Mouse (Mus musculus) midbrain, embryonic 16.5 days (tissue): ENCODE data around the gene Fam120a. TPM values are rescaled to one million over a fixed set of nuclear protein-coding genes. Genes with fewer than 3 reads are reported as not detected.

Experiments used
- ATAC-seq: fragments of 200-750 bp; cut with Nextera tagmentation; 2 replicates; pipeline ENCODE4 v1.8.0; 2017; ENCODE audit warnings: moderate TSS enrichment
- H3K27ac ChIP-seq: fragments of 300-500 bp; sonication (generic); 2 replicates; pipeline ENCODE4 v1.5.1; 2014; ENCODE audit warnings: mild to moderate bottlenecking, low read length, mixed read lengths
- H3K27me3 ChIP-seq: fragments of 300-500 bp; sonication (generic); 2 replicates; pipeline ENCODE4 v1.6.1; 2014; ENCODE audit warnings: low read depth, low read length, mixed read lengths; ENCODE audit not compliant: control insufficient read depth, insufficient read depth
- H3K36me3 ChIP-seq: fragments of 300-500 bp; sonication (generic); 2 replicates; pipeline ENCODE4 v1.6.1; 2014; ENCODE audit warnings: mild to moderate bottlenecking, low read length, moderate library complexity, mixed read lengths; ENCODE audit not compliant: control insufficient read depth, insufficient read depth
- H3K4me1 ChIP-seq: fragments of 300-500 bp; sonication (generic); 2 replicates; pipeline ENCODE4 v1.6.1; 2014; ENCODE audit warnings: mild to moderate bottlenecking, low read length, mixed read lengths; ENCODE audit not compliant: control insufficient read depth, insufficient read depth
- H3K4me2 ChIP-seq: fragments of 300-500 bp; sonication (generic); 2 replicates; pipeline ENCODE4 v1.6.1; 2014; ENCODE audit warnings: mild to moderate bottlenecking, low read length, mixed read lengths
- H3K4me3 ChIP-seq: fragments of 300-500 bp; sonication (generic); 2 replicates; pipeline ENCODE4 v1.5.1; 2014; ENCODE audit warnings: low read depth, mild to moderate bottlenecking, low read length, moderate library complexity, mixed read lengths
- H3K9ac ChIP-seq: fragments of 300-500 bp; sonication (generic); 2 replicates; pipeline ENCODE4 v1.6.1; 2014; ENCODE audit warnings: low read depth, low read length, mixed read lengths
- H3K9me3 ChIP-seq: fragments of 300-500 bp; sonication (generic); replicated peaks from 2 replicates; pipeline ENCODE4 v1.6.1; 2014; ENCODE audit warnings: mild to moderate bottlenecking, low read length, mixed read lengths; ENCODE audit not compliant: control insufficient read depth, poor library complexity, severe bottlenecking
- WGBS: fragments of 180-500 bp; shearing (Covaris S2); extraction: QIAGEN DNeasy Blood & Tissue Kit; methylation state at CpG from one replicate; pipeline ENCODE4 v1.1.7; 2014; 5-methylcytosine and 5-hydroxymethylcytosine counted together
- polyA plus RNA-seq: library from polyadenylated mRNA; unstranded; fragments of >200 nt; fragmentation: Nextera tagmentation; extraction: Ambion mirVana; gene quantifications from 2 replicates; pipeline ENCODE4 v1.2.1, GENCODE M21; 2015

Fam120a gene
- polyA plus RNA-seq, 1 experiment from 2014 or later = 9.6 TPM

GRCm38 (mm10) chr13:48971033-48971432, 3.2 kb upstream of the Fam120a start:
- no peaks in the 10 kb centered on the region for H3K9me3 ChIP-seq
- H3K4me3 ChIP-seq = no peak overlapping the region
- H3K9ac ChIP-seq = no peak overlapping the region
- WGBS = 72% methylated on average over 5 of the region's 5 CpGs
- no peaks in the 10 kb centered on the region for H3K36me3 ChIP-seq
- ATAC-seq = no peak
- no peak overlapping the region for H3K4me2 ChIP-seq
- H3K4me1 ChIP-seq = peaks cover 13% of the 10 kb centered on the region
- no peaks in the 10 kb centered on the region for H3K27me3 ChIP-seq
- no peak overlapping the region for H3K27ac ChIP-seq

DNA sequence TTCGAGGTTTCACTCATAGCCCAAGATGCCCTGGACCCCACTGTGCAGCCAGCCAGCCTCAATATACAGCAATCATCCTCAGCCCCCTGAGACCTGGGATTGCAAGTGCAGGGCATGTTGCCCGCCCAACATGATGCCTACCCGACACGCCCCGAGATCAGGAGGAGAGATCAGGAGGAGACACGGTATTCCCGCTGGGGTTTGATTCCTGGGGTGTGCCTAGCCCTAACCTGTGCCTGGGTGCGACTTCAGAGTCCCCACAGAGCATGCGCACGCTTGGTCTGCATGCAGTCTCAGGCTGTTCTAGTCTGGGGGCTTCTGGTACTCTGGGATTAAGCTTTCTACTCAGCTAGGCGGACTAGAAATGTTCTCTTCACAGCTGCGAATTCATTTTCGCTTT, 2.7 kb upstream of the Fam120a start:
- Histone ChIP-seq H3K4me1 (peaks cover 18% of the 10 kb centered on the region), H3K4me3 (no peak overlapping the region), H3K27ac (no peak overlapping the region), H3K9me3 (no peaks in the 10 kb centered on the region), H3K4me2 (no peak overlapping the region), H3K27me3 (no peaks in the 10 kb centered on the region), H3K9ac (no peak overlapping the region), H3K36me3 (no peaks in the 10 kb centered on the region)
- no peak for ATAC-seq
- WGBS = 73% methylated on average over 13 of the region's 13 CpGs

GRCm38 (mm10) chr13:48968750-48969088, 902 bp upstream of the Fam120a start:
- Histone ChIP-seq H3K36me3 (no peaks in the 10 kb centered on the region), H3K9ac (peak overlapping the region; percentile 97), H3K27ac (peak overlapping the region; percentile 93), H3K4me1 (peaks cover 31% of the 10 kb centered on the region), H3K9me3 (no peaks in the 10 kb centered on the region), H3K4me3 (peak overlapping the region; percentile 95), H3K4me2 (peak overlapping the region; percentile 64), H3K27me3 (no peaks in the 10 kb centered on the region)
- ATAC-seq = no peak
- 13% methylated on average over 7 of the region's 7 CpGs for WGBS

GRCm38 (mm10) chr13:48966851-48967821, 681 bp downstream of the Fam120a start:
- WGBS = under 1% methylated on average over 49 of the region's 58 CpGs
- Histone ChIP-seq H3K27me3 (no peaks in the 10 kb centered on the region), H3K27ac (peak overlapping the region; percentile 93), H3K4me3 (peak overlapping the region; percentile 95), H3K36me3 (no peaks in the 10 kb centered on the region), H3K9ac (peak overlapping the region; percentile 97), H3K9me3 (no peaks in the 10 kb centered on the region), H3K4me1 (peaks cover 35% of the 10 kb centered on the region), H3K4me2 (peak overlapping the region; percentile 99)
- peak; percentile 23 for ATAC-seq

DNA sequence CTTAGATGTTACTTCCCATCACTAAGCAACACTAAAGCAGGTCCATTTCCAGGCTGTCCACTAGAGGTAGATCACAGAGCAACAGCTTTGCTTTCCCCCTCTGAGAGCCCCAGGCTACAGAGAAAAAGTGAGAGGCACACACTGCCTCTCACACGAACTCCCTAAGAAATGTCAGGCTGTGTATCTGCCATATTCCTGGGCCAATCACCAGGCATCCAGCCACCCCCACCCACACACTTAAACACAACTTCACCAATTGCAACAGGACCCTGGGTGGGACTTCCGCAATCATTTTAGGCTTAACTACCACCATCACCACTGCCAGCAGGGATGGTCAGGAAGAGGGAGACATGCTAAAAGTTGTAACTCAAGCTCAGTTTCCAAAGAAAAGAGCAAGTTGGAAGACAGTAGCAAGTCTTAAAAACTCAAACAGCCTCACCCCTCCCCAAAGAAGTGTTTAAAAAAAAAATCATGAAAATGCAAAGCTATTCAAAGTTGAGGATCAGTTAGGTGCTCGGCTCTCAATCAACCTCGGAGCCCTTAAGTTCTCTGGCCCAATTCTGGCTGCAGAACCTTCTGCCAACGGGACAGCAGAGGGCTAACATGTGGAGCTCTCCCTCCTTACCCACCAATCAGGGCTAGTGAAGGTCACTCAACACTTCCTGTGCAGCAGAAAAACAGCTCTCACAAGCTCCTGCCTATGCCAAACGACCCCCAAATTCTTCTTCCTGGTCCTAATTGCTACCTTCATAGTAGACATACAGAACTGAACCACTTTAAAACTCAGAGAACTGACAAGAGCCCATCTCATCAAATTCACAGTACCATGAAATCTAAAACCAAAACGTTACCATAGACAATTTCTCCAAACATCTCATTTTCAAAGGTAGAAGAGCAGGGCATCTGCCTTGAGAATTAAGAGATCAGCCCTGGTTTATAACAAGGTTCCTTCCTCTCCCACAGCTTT, 2.0 kb downstream of the Fam120a start:
- Histone ChIP-seq H3K4me3 (peak overlapping the region; percentile 95), H3K36me3 (no peaks in the 10 kb centered on the region), H3K27ac (no peak overlapping the region; the same call in 1 of the 2 replicates), H3K9me3 (no peaks in the 10 kb centered on the region), H3K4me2 (peak overlapping the region; percentile 99), H3K27me3 (no peaks in the 10 kb centered on the region), H3K9ac (peak overlapping the region; percentile 97), H3K4me1 (peaks cover 35% of the 10 kb centered on the region)
- ATAC-seq = no peak
- 15% methylated on average over 7 of the region's 7 CpGs for WGBS

DNA sequence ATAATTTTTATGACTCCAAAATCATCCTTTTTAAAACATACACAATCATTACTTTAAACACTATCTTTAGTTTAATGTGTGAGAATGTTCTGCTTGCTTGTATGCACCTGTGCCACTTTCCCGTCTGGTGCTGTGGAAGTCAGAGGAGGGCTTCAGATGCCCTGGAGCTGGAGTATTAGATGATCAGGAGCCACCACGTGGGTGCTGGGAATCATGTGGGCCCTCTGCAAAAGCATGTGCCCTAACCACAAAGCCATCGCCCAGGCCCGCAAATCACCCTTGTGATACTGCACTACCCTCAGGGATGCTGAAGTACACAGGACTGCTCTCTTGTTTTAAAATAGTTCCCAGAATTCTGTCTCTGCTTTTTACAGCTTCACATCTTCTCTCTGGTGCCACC, 3.0 kb downstream of the Fam120a start:
- peak overlapping the region; percentile 99 for H3K4me2 ChIP-seq
- H3K4me1 ChIP-seq = peaks cover 35% of the 10 kb centered on the region
- no peaks in the 10 kb centered on the region for H3K27me3 ChIP-seq
- H3K4me3 ChIP-seq = peak overlapping the region; percentile 95; the same call in 1 of the 2 replicates
- ATAC-seq = no peak
- no peak overlapping the region for H3K9ac ChIP-seq
- H3K9me3 ChIP-seq = no peaks in the 10 kb centered on the region
- WGBS = 81% methylated on average over 4 of the region's 4 CpGs
- no peaks in the 10 kb centered on the region for H3K36me3 ChIP-seq
- H3K27ac ChIP-seq = 0 out of 2 replicates have a peak overlapping the region, but pooled peaks have one; percentile 47

DNA sequence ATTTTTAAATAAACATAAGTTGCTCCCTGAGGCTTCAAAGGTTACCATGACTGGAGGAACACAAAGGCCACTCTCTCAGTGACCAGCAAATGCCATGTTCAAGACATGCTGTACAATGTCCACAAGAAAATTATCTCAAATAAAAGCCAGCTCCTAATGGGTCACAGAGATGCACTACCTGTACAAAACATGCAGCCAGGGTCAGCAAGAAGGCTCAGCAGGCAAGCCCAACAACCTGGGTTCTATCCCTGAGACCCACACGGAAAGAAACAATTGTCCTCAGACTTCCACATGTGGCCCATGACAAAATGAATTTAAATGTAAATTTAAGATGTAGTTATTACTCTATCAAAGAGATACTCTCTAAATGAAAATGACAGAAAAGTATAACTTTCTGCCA, 4.7 kb downstream of the Fam120a start:
- H3K4me2 ChIP-seq = no peak overlapping the region
- no peak overlapping the region for H3K4me3 ChIP-seq
- no peak overlapping the region for H3K9ac ChIP-seq
- H3K4me1 ChIP-seq = peaks cover 27% of the 10 kb centered on the region
- no peaks in the 10 kb centered on the region for H3K36me3 ChIP-seq
- no peak overlapping the region for H3K27ac ChIP-seq
- WGBS = 41% methylated on average over 1 of the region's 1 CpGs
- ATAC-seq = no peak
- H3K27me3 ChIP-seq = no peaks in the 10 kb centered on the region
- H3K9me3 ChIP-seq = no peaks in the 10 kb centered on the region

DNA sequence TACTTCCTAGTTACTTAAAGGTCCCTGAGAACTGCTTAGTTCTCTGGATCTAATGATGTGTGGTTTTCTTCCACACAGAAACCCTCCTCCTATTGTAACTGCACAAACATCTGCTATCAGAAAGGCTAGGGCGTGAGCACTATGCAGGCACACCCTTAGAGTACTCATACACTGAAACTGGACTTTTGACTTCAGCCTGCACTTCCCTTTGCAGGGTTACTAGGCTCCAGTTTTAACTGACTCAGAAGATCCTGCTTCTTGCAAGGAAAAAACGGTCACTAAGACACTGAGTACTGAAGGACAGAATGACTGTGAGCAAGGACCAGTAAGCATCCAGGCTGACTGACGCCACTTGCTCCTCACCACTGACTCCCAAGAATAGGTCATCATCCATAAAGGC, 5.3 kb downstream of the Fam120a start:
- no peaks in the 10 kb centered on the region for H3K27me3 ChIP-seq
- no peak overlapping the region for H3K27ac ChIP-seq
- no peak overlapping the region for H3K9ac ChIP-seq
- 72% methylated on average over 3 of the region's 3 CpGs for WGBS
- H3K36me3 ChIP-seq = no peaks in the 10 kb centered on the region
- H3K9me3 ChIP-seq = no peaks in the 10 kb centered on the region
- H3K4me2 ChIP-seq = no peak overlapping the region
- H3K4me1 ChIP-seq = peaks cover 27% of the 10 kb centered on the region
- H3K4me3 ChIP-seq = no peak overlapping the region
- ATAC-seq = no peak
